ENCODE assay signal across 17 mouse cellular contexts in the genomic region with DNA sequence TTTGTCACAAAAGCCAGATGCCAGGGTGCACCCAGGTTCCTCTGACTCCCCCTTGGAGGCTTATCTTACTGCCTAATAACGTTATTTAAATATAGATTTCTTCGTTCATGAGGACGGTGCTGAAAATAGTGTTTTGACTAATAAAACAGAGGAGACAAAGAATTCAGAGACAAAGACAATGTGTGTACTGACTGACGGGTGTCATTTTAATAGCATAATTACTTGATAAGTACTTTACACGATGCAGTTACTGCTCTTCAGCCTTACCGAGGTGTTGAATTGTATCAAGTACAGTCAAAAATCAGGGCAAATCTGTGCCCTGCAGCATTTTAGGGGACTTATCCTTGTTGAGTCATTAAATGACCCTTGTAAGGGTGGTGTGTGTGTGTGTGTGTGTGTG.
DNase-seq lines count a peak whose midpoint lies in the region; ATAC-seq lines count a peak whose summit lies in the region.
"Had no signal": no experiment of that assay in that cellular context is flagged by ENCODE, and none has a peak within 500 bp of the region (broad histone marks: within the 10 kb centered on the region; RNA-seq: fewer than 3 reads in every experiment).

No protein-coding gene starts in this region.

- no peaks in the 10 kb centered on the region for H3K27me3 ChIP-seq in forebrain, embryonic 16.5 days (replicated peaks; ENCODE audit: control insufficient read depth, insufficient read depth, low read length)
- no peaks in the 10 kb centered on the region for H3K27me3 ChIP-seq in forebrain, embryonic 13.5 days
- no peaks in the 10 kb centered on the region for H3K27me3 ChIP-seq in heart, embryonic 12.5 days (replicated peaks)
- H3K27me3 ChIP-seq: embryonic facial prominence, embryonic 13.5 days; embryonic facial prominence, embryonic 15.5 days had no signal

- H3K9me3 ChIP-seq in forebrain, embryonic 16.5 days (ENCODE audit: control insufficient read depth, low read length): peaks cover 3% of the 10 kb centered on the region; the same call in 1 of the 2 replicates
- peaks cover 7% of the 10 kb centered on the region; the same call in 1 of the 2 replicates for H3K9me3 ChIP-seq in forebrain, embryonic 13.5 days (replicated peaks)
- H3K9me3 ChIP-seq in heart, embryonic 12.5 days (replicated peaks): peaks cover 3% of the 10 kb centered on the region; the same call in 1 of the 2 replicates
- H3K9me3 ChIP-seq: embryonic facial prominence, embryonic 13.5 days; embryonic facial prominence, embryonic 15.5 days had no signal

- H3K9ac ChIP-seq in forebrain, embryonic 16.5 days (replicated peaks; ENCODE audit: low read depth, low read length): no peak overlapping the region
- no peak overlapping the region for H3K9ac ChIP-seq in forebrain, embryonic 13.5 days
- no peak overlapping the region for H3K9ac ChIP-seq in heart, embryonic 12.5 days
- H3K9ac ChIP-seq: embryonic facial prominence, embryonic 13.5 days; embryonic facial prominence, embryonic 15.5 days had no signal

- H3K36me3 ChIP-seq in forebrain, embryonic 16.5 days (ENCODE audit: control insufficient read depth, insufficient read depth): no peaks in the 10 kb centered on the region
- H3K36me3 ChIP-seq in forebrain, embryonic 13.5 days (ENCODE audit: poor library complexity, severe bottlenecking): no peaks in the 10 kb centered on the region; the same call in 1 of the 2 replicates
- no peaks in the 10 kb centered on the region for H3K36me3 ChIP-seq in heart, embryonic 12.5 days
- H3K36me3 ChIP-seq: embryonic facial prominence, embryonic 13.5 days; embryonic facial prominence, embryonic 15.5 days had no signal

- 64% methylated on average over 6 of the region's 6 CpGs for WGBS in forebrain, embryonic 16.5 days
- 73% methylated on average over 6 of the region's 6 CpGs for WGBS in forebrain, embryonic 13.5 days
- 79% methylated on average over 6 of the region's 6 CpGs for WGBS in heart, embryonic 12.5 days

- H3K4me2 ChIP-seq in forebrain, embryonic 16.5 days (ENCODE audit: low read length): no peak overlapping the region
- no peak overlapping the region for H3K4me2 ChIP-seq in forebrain, embryonic 13.5 days
- H3K4me2 ChIP-seq in heart, embryonic 12.5 days: no peak overlapping the region
- H3K4me2 ChIP-seq: embryonic facial prominence, embryonic 13.5 days; embryonic facial prominence, embryonic 15.5 days had no signal

- no peak overlapping the region for H3K4me3 ChIP-seq in forebrain, embryonic 16.5 days (replicated peaks; ENCODE audit: low read length)
- no peak overlapping the region for H3K4me3 ChIP-seq in forebrain, embryonic 13.5 days
- H3K4me3 ChIP-seq in heart, embryonic 12.5 days: no peak overlapping the region
- H3K4me3 ChIP-seq: embryonic facial prominence, embryonic 13.5 days; embryonic facial prominence, embryonic 15.5 days; erythroblast, embryonic 14.5 days had no signal

- H3K4me1 ChIP-seq in forebrain, embryonic 16.5 days (replicated peaks; ENCODE audit: control insufficient read depth, insufficient read depth, low read length): no peaks in the 10 kb centered on the region
- H3K4me1 ChIP-seq in forebrain, embryonic 13.5 days: no peaks in the 10 kb centered on the region
- no peaks in the 10 kb centered on the region for H3K4me1 ChIP-seq in heart, embryonic 12.5 days (replicated peaks)
- H3K4me1 ChIP-seq: embryonic facial prominence, embryonic 13.5 days; embryonic facial prominence, embryonic 15.5 days had no signal

- peak; percentile 61 for DNase-seq in heart, adult 11 months
- DNase-seq: adrenal gland, adult 2 months; adrenal gland, postnatal 10 days; adrenal gland, postnatal 25 days; cerebellum, adult 11 months; cerebellum, adult 18-20 months; cerebellum, adult 8-10 months; cerebellum, adult 9-11 months; cerebellum, postnatal 14 days; cerebellum, postnatal 36 days; embryo, embryonic 11 days had no signal

- ATAC-seq in forebrain, embryonic 16.5 days: peak; percentile 61
- no peak for ATAC-seq in forebrain, embryonic 13.5 days
- no peak for ATAC-seq in heart, embryonic 12.5 days (ENCODE audit: insufficient number of reproducible peaks, low FRiP score)

- no peak overlapping the region for H3K27ac ChIP-seq in forebrain, embryonic 16.5 days (ENCODE audit: low read length)
- H3K27ac ChIP-seq in forebrain, embryonic 13.5 days: no peak overlapping the region
- H3K27ac ChIP-seq in heart, embryonic 12.5 days (ENCODE audit: poor library complexity, severe bottlenecking): no peak overlapping the region
- H3K27ac ChIP-seq: embryonic facial prominence, embryonic 13.5 days; embryonic facial prominence, embryonic 15.5 days had no signal
